Mouse (Mus musculus) thymus, adult 2 months (tissue): ENCODE results near the gene Sdhaf4. TPM values are rescaled to one million over a fixed set of nuclear protein-coding genes. Genes with fewer than 3 reads are reported as not detected.

Experiments used
- DNase-seq: peaks from one replicate; pipeline ENCODE4 v3.0.0; 2021
- H3K27ac ChIP-seq: fragments of 200-500 bp; 2 replicates; pipeline ENCODE4 v1.5.1; 2012; ENCODE audit warnings: low read length, control low read depth; ENCODE audit not compliant: control insufficient read depth, insufficient read depth
- H3K27me3 ChIP-seq: fragments of 200-500 bp; 2 replicates; pipeline ENCODE4 v1.6.1; 2012; ENCODE audit warnings: mild to moderate bottlenecking, low read length, moderate library complexity, mixed read lengths; ENCODE audit not compliant: control insufficient read depth, insufficient read depth
- H3K36me3 ChIP-seq: fragments of 200-500 bp; 2 replicates; pipeline ENCODE4 v1.6.1; 2012; ENCODE audit warnings: mild to moderate bottlenecking, low read length, moderate library complexity; ENCODE audit not compliant: control insufficient read depth, insufficient read depth
- H3K4me1 ChIP-seq: fragments of 200-500 bp; replicated peaks from 2 replicates; pipeline ENCODE4 v1.6.1; 2012; ENCODE audit warnings: low read length; ENCODE audit not compliant: control insufficient read depth, insufficient read depth
- H3K4me3 ChIP-seq: fragments of 200-500 bp; 2 replicates; pipeline ENCODE4 v1.5.1; 2012; ENCODE audit warnings: mild to moderate bottlenecking, low read length, control low read depth, moderate library complexity; ENCODE audit not compliant: control insufficient read depth, insufficient read depth
- CTCF ChIP-seq: fragments of 200-500 bp; IDR thresholded peaks from 2 replicates; pipeline ENCODE4 v1.5.1; 2012; ENCODE audit warnings: mild to moderate bottlenecking, control low read depth, low read length, moderate library complexity, borderline replicate concordance; ENCODE audit not compliant: control insufficient read depth, poor library complexity, insufficient read depth; ENCODE audit errors: extremely low read depth
- POLR2A ChIP-seq: fragments of 200-500 bp; IDR thresholded peaks from 2 replicates; pipeline ENCODE4 v1.6.1; 2012; ENCODE audit warnings: mild to moderate bottlenecking, low read length, control low read depth, moderate library complexity; ENCODE audit not compliant: control insufficient read depth, poor library complexity, insufficient read depth; ENCODE audit errors: extremely low read depth
- WGBS: fragments of 180-500 bp; shearing (Covaris S2); methylation state at CpG from one replicate; pipeline ENCODE4 v1.1.7; 2018; 5-methylcytosine and 5-hydroxymethylcytosine counted together
- polyA plus RNA-seq: library from polyadenylated mRNA; depleted of rRNA; stranded (reverse); fragments of >200 nt; gene quantifications from 2 replicates; pipeline ENCODE4 v1.2.3, GENCODE M21; 2012; rRNA removed

Gene Sdhaf4
- polyA plus RNA-seq, 1 experiment, result 6.7 TPM

GRCm38 (mm10) chr1:23958101-23958500 is 47.4 kb downstream of the Sdhaf4 start:
- Histone ChIP-seq H3K27ac (no peak overlapping the region), H3K27me3 (no peaks in the 10 kb centered on the region)
- WGBS, result 95% methylated on average over 6 of the region's 6 CpGs

DNA sequence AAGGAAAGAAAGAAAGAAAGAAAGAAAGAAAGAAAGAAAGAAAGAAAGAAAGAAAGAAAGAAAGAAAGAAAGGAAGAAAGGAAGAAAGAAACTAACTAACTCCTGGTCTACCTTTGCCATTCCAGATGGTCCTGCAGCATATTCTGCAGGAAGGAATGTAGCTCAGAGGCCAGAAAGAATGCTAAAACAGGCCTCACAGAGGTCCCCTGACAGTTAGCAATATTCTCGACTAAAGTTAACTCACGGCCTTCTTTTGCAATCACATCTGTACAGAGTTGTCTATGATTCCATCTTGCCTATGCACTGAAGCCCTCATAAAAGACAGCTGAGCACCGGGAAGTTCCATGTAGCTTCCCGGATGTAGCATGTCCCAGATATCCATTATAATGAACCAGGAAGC is 49.9 kb downstream of the Sdhaf4 start:
- Histone ChIP-seq H3K27me3 (no peaks in the 10 kb centered on the region), H3K4me3 (no peak overlapping the region), H3K27ac (no peak overlapping the region), H3K4me1 (no peaks in the 10 kb centered on the region), H3K36me3 (no peaks in the 10 kb centered on the region)
- 98% methylated on average over 4 of the region's 4 CpGs for WGBS
- TF ChIP-seq CTCF (no peak), POLR2A (no peak)
- no peak for DNase-seq

More at GRCm38 (mm10) chr1:23958101-23958500, 47.4 kb downstream of the Sdhaf4 start:
- TF ChIP-seq CTCF (no peak), POLR2A (no peak)
- Histone ChIP-seq H3K4me1 (no peaks in the 10 kb centered on the region), H3K36me3 (no peaks in the 10 kb centered on the region), H3K4me3 (no peak overlapping the region)
- no peak for DNase-seq

DNA sequence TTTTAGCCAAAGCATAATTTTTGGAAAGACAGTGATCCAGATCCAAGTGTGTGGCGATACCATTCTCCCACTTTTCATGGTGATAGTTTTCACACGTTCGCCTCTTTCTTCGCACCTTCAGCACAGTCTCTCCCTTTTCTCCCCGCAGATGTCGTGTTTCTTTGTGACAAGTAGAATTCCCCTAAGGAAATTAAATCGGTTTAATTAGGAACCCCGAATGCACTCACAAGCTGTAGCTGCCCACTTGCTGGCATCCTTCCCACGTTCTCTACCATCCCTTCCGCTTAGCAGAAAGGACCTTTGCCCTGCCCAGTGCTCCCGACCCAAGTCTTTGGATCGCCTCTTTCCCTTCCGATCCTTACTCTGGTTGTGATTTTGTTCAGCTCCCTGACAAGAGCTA is 51.5 kb downstream of the Sdhaf4 start:
- H3K4me1 ChIP-seq, result no peaks in the 10 kb centered on the region
- H3K27ac ChIP-seq, result no peak overlapping the region
- TF ChIP-seq CTCF, result no peak
- H3K4me3 ChIP-seq, result no peak overlapping the region
- no peak for DNase-seq
- no peaks in the 10 kb centered on the region for H3K27me3 ChIP-seq
- H3K36me3 ChIP-seq, result no peaks in the 10 kb centered on the region
- 93% methylated on average over 13 of the region's 13 CpGs for WGBS

DNA sequence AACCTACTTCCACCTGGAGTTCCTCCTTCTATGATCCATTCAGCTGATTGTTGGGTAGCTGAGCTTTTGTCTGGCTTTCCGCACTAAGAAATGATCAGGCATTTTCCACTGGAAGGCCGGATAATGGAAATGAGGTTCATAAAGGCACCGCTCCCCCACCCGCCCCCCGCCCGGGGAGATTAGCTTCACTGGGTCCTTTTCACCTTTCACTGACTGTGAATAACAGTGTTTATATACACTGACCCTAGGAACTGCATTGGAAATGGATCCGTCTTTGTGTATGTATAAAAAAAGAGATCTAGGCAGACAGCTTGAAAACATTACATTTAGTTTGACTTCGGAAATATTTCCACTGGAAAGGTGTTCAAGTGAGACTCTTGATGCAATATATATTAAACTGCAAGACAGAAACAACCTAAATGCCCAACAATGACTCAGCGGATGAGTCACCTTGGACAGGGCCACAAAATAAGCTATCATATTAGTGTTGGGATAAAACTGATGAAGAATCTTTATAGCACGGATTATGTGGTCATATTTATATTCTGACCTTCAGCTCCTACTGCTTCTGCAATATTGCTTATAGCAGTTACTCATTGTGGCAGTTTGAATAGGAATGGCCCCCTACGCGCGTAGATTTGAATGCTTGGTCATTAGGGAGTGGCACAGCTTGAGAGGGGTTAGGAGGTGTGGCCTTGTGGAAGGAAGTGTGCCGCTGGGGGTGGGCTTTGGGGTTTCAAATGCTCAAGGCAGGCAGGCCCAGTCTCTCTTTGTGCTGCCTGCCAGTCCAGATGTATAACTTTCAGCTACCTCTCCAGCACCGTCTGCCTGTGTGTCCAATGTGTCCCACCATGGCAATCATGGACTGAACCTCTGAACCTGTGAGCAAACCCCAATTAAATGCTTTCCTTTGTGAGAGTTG is 56.4 kb downstream of the Sdhaf4 start:
- Histone ChIP-seq H3K4me3 (no peak overlapping the region), H3K27me3 (no peaks in the 10 kb centered on the region), H3K36me3 (no peaks in the 10 kb centered on the region), H3K27ac (no peak overlapping the region), H3K4me1 (no peaks in the 10 kb centered on the region)
- TF ChIP-seq CTCF, result no peak
- no peak for TF ChIP-seq POLR2A
- WGBS, result 97% methylated on average over 15 of the region's 15 CpGs
- DNase-seq, result no peak

DNA sequence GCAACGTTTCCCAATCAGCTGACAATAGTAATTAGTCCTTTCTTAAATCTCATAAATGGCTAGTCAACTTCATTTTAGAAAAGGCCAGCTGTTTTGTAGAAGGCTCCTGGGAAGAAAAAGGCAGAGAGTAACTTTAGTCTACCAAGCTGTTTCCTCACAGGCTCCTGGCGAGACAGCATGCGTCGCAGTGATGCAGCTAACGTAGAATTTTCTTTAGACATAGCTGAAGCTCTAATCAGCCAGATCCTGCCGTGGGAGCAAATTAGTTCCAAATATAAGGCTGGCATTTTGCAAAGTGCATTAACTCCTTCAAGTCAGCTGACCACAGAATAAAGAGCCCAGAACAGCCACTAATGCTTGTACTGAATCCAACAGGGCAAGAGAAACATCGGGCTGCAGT is 57.2 kb downstream of the Sdhaf4 start:
- no peak overlapping the region for H3K27ac ChIP-seq
- DNase-seq, result no peak
- H3K36me3 ChIP-seq, result no peaks in the 10 kb centered on the region
- H3K4me1 ChIP-seq, result no peaks in the 10 kb centered on the region
- 92% methylated on average over 7 of the region's 7 CpGs for WGBS
- H3K4me3 ChIP-seq, result no peak overlapping the region
- no peaks in the 10 kb centered on the region for H3K27me3 ChIP-seq
- TF ChIP-seq POLR2A (no peak), CTCF (no peak)

Other genes with a start within 250 kb of the Sdhaf4 start
- gene B3gat2, start 243.9 kb downstream of the Sdhaf4 start, polyA plus RNA-seq, result 0.13 and 0.19 TPM in 2 replicates
- gene Smap1, start 83.3 kb downstream of the Sdhaf4 start, polyA plus RNA-seq, result 37.5 and 43.7 TPM in 2 replicates
- gene Fam135a, start 94.7 kb upstream of the Sdhaf4 start, polyA plus RNA-seq, result 0.65 and 1.1 TPM in 2 replicates
- gene Col9a1, start 172.0 kb upstream of the Sdhaf4 start, polyA plus RNA-seq, result 0.14 and 0.15 TPM in 2 replicates